Comparison of ENCODE assay signal across 8 mouse cellular contexts in genomic region chr12:8811441-8811871, GRCm38 (mm10). TPM values are rescaled to one million over a fixed set of nuclear protein-coding genes. Genes with fewer than 3 reads are reported as not detected.
DNase-seq lines count a peak whose midpoint lies in the region; ATAC-seq lines count a peak whose summit lies in the region.

No protein-coding gene starts in this region.

- DNase-seq in adrenal gland, postnatal 14 days: peak; percentile 37
- no peak for DNase-seq in adrenal gland, postnatal 4 days (ENCODE audit: low spot score in 2 of 2)
- DNase-seq in fibroblast of lung, adult 2 months (ENCODE audit: low read depth): peak; percentile 56
- DNase-seq in kidney, postnatal 14 days: peak; percentile 88
- DNase-seq in lung, postnatal 4 days: peak; percentile 77 to 87
- DNase-seq in embryo, embryonic 11 days: no peak
- no peak for DNase-seq in layer of hippocampus, postnatal 14 days (ENCODE audit: low spot score in 2 of 2)

- no peak for ATAC-seq in erythroblast, adult 5-6 weeks (replicated peaks; ENCODE audit: low FRiP score, poor library complexity, severe bottlenecking)

RNA-seq across cellular contexts. Expression of gene Sdc1, which starts 40.3 kb away (rescaled TPM):
- 14.9 and 29.0 TPM in 2 replicates for total RNA-seq in adrenal gland, postnatal 14 days (2021)
- 10 to 100 TPM; 34.6 to 52.4 TPM for total RNA-seq in adrenal gland, postnatal 4 days (2021)
- total RNA-seq in erythroblast, adult 5-6 weeks (2015; ENCODE audit: low replicate concordance): 1.2 TPM in 1 of 2 replicates, not detected in the other
- 0.98 TPM in 1 of 2 replicates, not detected in the other for total RNA-seq in erythroblast, adult 5-6 weeks (2017; ENCODE audit: low replicate concordance)
- 1 to 10 TPM; 1.6 to 3.2 TPM for total RNA-seq in layer of hippocampus, postnatal 14 days (2021)

Comparison
In these comparisons a context has a peak if more than half of its experiments do, and no peak if none do; other contexts are left out.
1. DNase-seq: peak in adrenal gland, postnatal 14 days (single experiment), fibroblast of lung, adult 2 months (single experiment), kidney, postnatal 14 days (single experiment) and lung, postnatal 4 days (2 of 2); none in adrenal gland, postnatal 4 days (0 of 2), embryo, embryonic 11 days (single experiment) and layer of hippocampus, postnatal 14 days (0 of 2).